Mouse (Mus musculus) embryonic facial prominence, embryonic 12.5 days (tissue): ENCODE data around the gene Tob2. TPM values are rescaled to one million over a fixed set of nuclear protein-coding genes. Genes with fewer than 3 reads are reported as not detected.

Source experiments
- ATAC-seq: fragments of 200-750 bp; cut with Nextera tagmentation; 2 replicates; pipeline ENCODE4 v1.8.0; 2017; ENCODE audit not compliant: insufficient number of reproducible peaks, insufficient read depth, low FRiP score, low TSS enrichment
- H3K27ac ChIP-seq: fragments of 300-500 bp; sonication (generic); 2 replicates; pipeline ENCODE4 v1.5.1; 2016; ENCODE audit warnings: mild to moderate bottlenecking
- H3K27me3 ChIP-seq: fragments of 300-500 bp; sonication (generic); 2 replicates; pipeline ENCODE4 v1.6.1; 2016; ENCODE audit warnings: mild to moderate bottlenecking, moderate library complexity
- H3K36me3 ChIP-seq: fragments of 300-500 bp; sonication (generic); 2 replicates; pipeline ENCODE4 v1.6.1; 2016; ENCODE audit warnings: mild to moderate bottlenecking
- H3K4me1 ChIP-seq: fragments of 300-500 bp; sonication (generic); 2 replicates; pipeline ENCODE4 v1.6.1; 2016
- H3K4me2 ChIP-seq: fragments of 300-500 bp; sonication (generic); replicated peaks from 2 replicates; pipeline ENCODE4 v1.6.1; 2016; ENCODE audit warnings: mild to moderate bottlenecking, moderate library complexity
- H3K4me3 ChIP-seq: fragments of 300-500 bp; sonication (generic); 2 replicates; pipeline ENCODE4 v1.5.1; 2016; ENCODE audit warnings: mild to moderate bottlenecking
- H3K9ac ChIP-seq: fragments of 300-500 bp; sonication (generic); 2 replicates; pipeline ENCODE4 v1.6.1; 2016; ENCODE audit warnings: mild to moderate bottlenecking, moderate library complexity
- H3K9me3 ChIP-seq: fragments of 300-500 bp; sonication (generic); 2 replicates; pipeline ENCODE4 v1.6.1; 2016; ENCODE audit warnings: mild to moderate bottlenecking, moderate library complexity
- WGBS: fragments of 180-500 bp; shearing (Covaris S2); methylation state at CpG from one replicate; pipeline ENCODE4 v1.1.7; 2016; 5-methylcytosine and 5-hydroxymethylcytosine counted together
- polyA plus RNA-seq: library from polyadenylated mRNA; unstranded; fragments of >200 nt; fragmentation: Nextera tagmentation; extraction: Ambion mirVana; gene quantifications from 2 replicates; pipeline ENCODE4 v1.2.1, GENCODE M21; 2016

Gene Tob2
- polyA plus RNA-seq, 1 experiment from 2014 or later, result 23.0 TPM

- 92% methylated on average over 6 of the region's 6 CpGs for WGBS
- no peak overlapping the region for H3K9ac ChIP-seq
- H3K4me3 ChIP-seq, result no peak overlapping the region
- no peaks in the 10 kb centered on the region for H3K4me1 ChIP-seq
- no peaks in the 10 kb centered on the region for H3K27me3 ChIP-seq
- H3K36me3 ChIP-seq, result peaks cover 31% of the 10 kb centered on the region
- H3K27ac ChIP-seq, result no peak overlapping the region
- no peak overlapping the region for H3K4me2 ChIP-seq
- ATAC-seq, result no peak
- no peaks in the 10 kb centered on the region for H3K9me3 ChIP-seq
These were observed 28.4 kb upstream of the Tob2 start for GRCm38 (mm10) chr15:81886795-81887550.

GRCm38 (mm10) chr15:81885418-81885934, 26.9 kb upstream of the Tob2 start:
- Histone ChIP-seq H3K4me2 (no peak overlapping the region), H3K4me3 (no peak overlapping the region), H3K4me1 (no peaks in the 10 kb centered on the region), H3K9me3 (no peaks in the 10 kb centered on the region), H3K9ac (no peak overlapping the region), H3K27me3 (no peaks in the 10 kb centered on the region), H3K27ac (no peak overlapping the region), H3K36me3 (peaks cover 19% of the 10 kb centered on the region)
- 81% methylated on average over 3 of the region's 3 CpGs for WGBS
- no peak for ATAC-seq

- WGBS, result 91% methylated on average over 3 of the region's 3 CpGs
- no peak overlapping the region for H3K4me2 ChIP-seq
- no peaks in the 10 kb centered on the region for H3K4me1 ChIP-seq
- peaks cover 4% of the 10 kb centered on the region; the same call in 1 of the 2 replicates for H3K36me3 ChIP-seq
- no peak overlapping the region for H3K4me3 ChIP-seq
- no peak overlapping the region for H3K9ac ChIP-seq
- no peak for ATAC-seq
- H3K9me3 ChIP-seq, result no peaks in the 10 kb centered on the region
- H3K27ac ChIP-seq, result no peak overlapping the region
- H3K27me3 ChIP-seq, result no peaks in the 10 kb centered on the region
These were observed 23.8 kb upstream of the Tob2 start for GRCm38 (mm10) chr15:81882348-81882747.

GRCm38 (mm10) chr15:81879531-81880401, 21.2 kb upstream of the Tob2 start:
- Histone ChIP-seq H3K9me3 (no peaks in the 10 kb centered on the region), H3K4me2 (no peak overlapping the region), H3K27ac (no peak overlapping the region), H3K27me3 (no peaks in the 10 kb centered on the region), H3K36me3 (no peaks in the 10 kb centered on the region), H3K4me1 (no peaks in the 10 kb centered on the region), H3K4me3 (no peak overlapping the region), H3K9ac (no peak overlapping the region)
- no peak for ATAC-seq
- WGBS, result 72% methylated on average over 5 of the region's 5 CpGs

GRCm38 (mm10) chr15:81872262-81873136, 13.9 kb upstream of the Tob2 start, which contains the start of gene Aco2:
TSS of gene Aco2 (plus strand) at chr15:81872309.
- Histone ChIP-seq H3K27me3 (no peaks in the 10 kb centered on the region), H3K9ac (peak within 1 kb of the TSS; percentile 81), H3K4me1 (peaks cover 10% of the 10 kb centered on the region), H3K9me3 (no peaks in the 10 kb centered on the region), H3K4me3 (peak within 1 kb of the TSS; percentile 99), H3K4me2 (peak within 1 kb of the TSS; percentile 92), H3K27ac (peak within 1 kb of the TSS; percentile 96), H3K36me3 (peaks cover 31% of the 10 kb centered on the region)
- ATAC-seq, result peak; percentile 73
- WGBS, result under 1% methylated on average over 53 of the region's 53 CpGs

- H3K27ac ChIP-seq, result peak within 1 kb of the TSS; percentile 96
- under 1% methylated on average over 30 of the region's 30 CpGs for WGBS
- ATAC-seq, result peak; percentile 32; the same call in 1 of the 2 replicates
These were observed 13.1 kb upstream of the Tob2 start, which contains the start of gene Phf5a for GRCm38 (mm10) chr15:81871604-81872261. TSS of gene Phf5a (minus strand) at chr15:81871911.

GRCm38 (mm10) chr15:81869985-81870384, 11.4 kb upstream of the Tob2 start:
- no peak overlapping the region for H3K4me2 ChIP-seq
- H3K36me3 ChIP-seq, result peaks cover 56% of the 10 kb centered on the region
- no peak overlapping the region for H3K4me3 ChIP-seq
- H3K27ac ChIP-seq, result no peak overlapping the region
- no peaks in the 10 kb centered on the region for H3K27me3 ChIP-seq
- H3K9ac ChIP-seq, result no peak overlapping the region
- WGBS, result 98% methylated on average over 5 of the region's 5 CpGs
- H3K4me1 ChIP-seq, result peaks cover 10% of the 10 kb centered on the region
- no peaks in the 10 kb centered on the region for H3K9me3 ChIP-seq
- no peak for ATAC-seq

More at GRCm38 (mm10) chr15:81871604-81872261, 13.1 kb upstream of the Tob2 start, which contains the start of gene Phf5a:
- peak within 1 kb of the TSS; percentile 81 for H3K9ac ChIP-seq
- peak within 1 kb of the TSS; percentile 99 for H3K4me3 ChIP-seq
- no peaks in the 10 kb centered on the region for H3K27me3 ChIP-seq
- H3K9me3 ChIP-seq, result no peaks in the 10 kb centered on the region
- H3K4me1 ChIP-seq, result peaks cover 10% of the 10 kb centered on the region
- peak within 1 kb of the TSS; percentile 92 for H3K4me2 ChIP-seq
- H3K36me3 ChIP-seq, result peaks cover 39% of the 10 kb centered on the region

GRCm38 (mm10) chr15:81864238-81864637, 5.6 kb upstream of the Tob2 start:
- Histone ChIP-seq H3K27me3 (no peaks in the 10 kb centered on the region), H3K4me1 (no peaks in the 10 kb centered on the region), H3K27ac (no peak overlapping the region), H3K36me3 (peaks cover 46% of the 10 kb centered on the region), H3K9me3 (no peaks in the 10 kb centered on the region), H3K4me3 (no peak overlapping the region), H3K9ac (no peak overlapping the region), H3K4me2 (no peak overlapping the region)
- ATAC-seq, result no peak
- whole genome bisulfite sequencing, result 92% methylated on average over 7 of the region's 7 CpGs

- ATAC-seq, result no peak
- WGBS, result 46% methylated on average over 8 of the region's 8 CpGs
These were observed 2.0 kb upstream of the Tob2 start for GRCm38 (mm10) chr15:81860471-81861135.

More at GRCm38 (mm10) chr15:81860471-81861135, 2.0 kb upstream of the Tob2 start:
- Histone ChIP-seq H3K27ac (peak overlapping the region; percentile 46; the same call in 1 of the 2 replicates), H3K4me2 (peak overlapping the region; percentile 97; the same call in 1 of the 2 replicates), H3K4me3 (no peak overlapping the region), H3K36me3 (peaks cover 10% of the 10 kb centered on the region), H3K4me1 (peaks cover 5% of the 10 kb centered on the region; the same call in 1 of the 2 replicates), H3K9ac (no peak overlapping the region), H3K27me3 (no peaks in the 10 kb centered on the region), H3K9me3 (no peaks in the 10 kb centered on the region)
